Mouse (Mus musculus): ENCODE results near the gene Mbnl2.

The Mbnl2 gene

GRCm38 (mm10) chr14:120416886-120417285, 141.4 kb downstream of the Mbnl2 start:
- no peak for DNase-seq (ENCODE audit: low read depth, low spot score)

- DNase-seq (ENCODE audit: low read depth, low spot score) = no peak
Measured at GRCm38 (mm10) chr14:120418964-120419363, 143.5 kb downstream of the Mbnl2 start.

GRCm38 (mm10) chr14:120428497-120428896, 153.0 kb downstream of the Mbnl2 start:
- DNase-seq (ENCODE audit: low read depth, low spot score) = no peak

- peak; percentile 31 for DNase-seq (ENCODE audit: low read depth, low spot score)
Measured at GRCm38 (mm10) chr14:120432773-120433172, 157.3 kb downstream of the Mbnl2 start.

GRCm38 (mm10) chr14:120433931-120434398, 158.5 kb downstream of the Mbnl2 start:
- DNase-seq (ENCODE audit: low read depth, low spot score) = peak; percentile 23

GRCm38 (mm10) chr14:120434831-120435230, 159.4 kb downstream of the Mbnl2 start:
- DNase-seq (ENCODE audit: low read depth, low spot score) = no peak

GRCm38 (mm10) chr14:120440716-120441115, 165.2 kb downstream of the Mbnl2 start:
- no peak for DNase-seq (ENCODE audit: low read depth, low spot score)

GRCm38 (mm10) chr14:120441256-120441655, 165.8 kb downstream of the Mbnl2 start:
- DNase-seq (ENCODE audit: low read depth, low spot score) = no peak

GRCm38 (mm10) chr14:120441836-120442235, 166.4 kb downstream of the Mbnl2 start:
- no peak for DNase-seq (ENCODE audit: low read depth, low spot score)

GRCm38 (mm10) chr14:120454221-120454620, 178.8 kb downstream of the Mbnl2 start:
- no peak for DNase-seq (ENCODE audit: low read depth, low spot score)

- no peak for DNase-seq (ENCODE audit: low read depth, low spot score)
Measured at GRCm38 (mm10) chr14:120463938-120464727, 188.7 kb downstream of the Mbnl2 start.

GRCm38 (mm10) chr14:120466816-120467215, 191.3 kb downstream of the Mbnl2 start:
- no peak for DNase-seq (ENCODE audit: low read depth, low spot score)

GRCm38 (mm10) chr14:120469126-120469790, 193.8 kb downstream of the Mbnl2 start:
- no peak for DNase-seq (ENCODE audit: low read depth, low spot score)

GRCm38 (mm10) chr14:120476186-120476697, 200.8 kb downstream of the Mbnl2 start:
- DNase-seq (ENCODE audit: low read depth, low spot score) = no peak

- no peak for DNase-seq (ENCODE audit: low read depth, low spot score)
Measured at GRCm38 (mm10) chr14:120477288-120477981, 202.0 kb downstream of the Mbnl2 start.

- DNase-seq (ENCODE audit: low read depth, low spot score) = no peak
Measured at GRCm38 (mm10) chr14:120477982-120478568, 202.6 kb downstream of the Mbnl2 start, which contains the start of gene Rap2a. Gene Rap2a, plus strand, starts transcription at chr14:120478444.

GRCm38 (mm10) chr14:120478641-120479341, 203.3 kb downstream of the Mbnl2 start:
- DNase-seq (ENCODE audit: low read depth, low spot score) = no peak

GRCm38 (mm10) chr14:120480341-120480900, 205.0 kb downstream of the Mbnl2 start:
- DNase-seq (ENCODE audit: low read depth, low spot score) = no peak

- DNase-seq (ENCODE audit: low read depth, low spot score) = no peak
Measured at GRCm38 (mm10) chr14:120480927-120481326, 205.5 kb downstream of the Mbnl2 start.
